Mouse (Mus musculus): ENCODE data around the gene Slf1.

DNA sequence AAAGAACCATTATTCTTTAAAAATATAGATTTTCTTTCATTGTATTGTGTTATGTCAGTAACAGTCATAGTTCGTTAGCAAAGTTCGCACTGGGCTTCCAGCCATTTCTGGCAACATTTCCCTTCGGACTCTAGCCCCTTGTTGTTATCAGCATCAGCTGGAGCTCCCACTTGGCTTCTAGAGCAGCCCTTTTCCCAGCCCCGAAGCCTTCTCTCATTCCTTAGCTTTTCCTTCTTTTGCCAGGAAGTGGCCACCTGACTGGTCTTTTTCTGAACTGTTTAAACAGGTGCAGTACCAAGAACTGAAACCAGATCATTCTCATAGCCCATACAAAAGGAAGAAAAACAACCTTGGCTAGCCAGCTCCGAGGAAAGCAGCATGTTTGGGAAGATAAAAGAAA lies 105.7 kb downstream of the Slf1 start:
- TF ChIP-seq CTCF (IDR thresholded peaks at IDR 0.05; ENCODE audit: control insufficient read depth, insufficient read depth, insufficient read length) (no peak), MAX (IDR thresholded peaks at IDR 0.05) (no peak), USF1 (IDR thresholded peaks at IDR 0.05; ENCODE audit: low read depth) (no peak), MYOG (IDR thresholded peaks at IDR 0.05; ENCODE audit: control insufficient read depth, extremely low read depth, insufficient read length) (no peak), MYOD1 (IDR thresholded peaks at IDR 0.05; ENCODE audit: control insufficient read depth, insufficient read length, low read depth) (no peak), CEBPB (IDR thresholded peaks at IDR 0.05; ENCODE audit: low read depth) (no peak), FOSL1 (IDR thresholded peaks at IDR 0.05; ENCODE audit: insufficient read depth, low read length, poor library complexity, severe bottlenecking) (no peak)
